Mouse (Mus musculus): Measurements from ENCODE around the gene Plxna3.
"Not testable (repeated sequence)": the region's sequence is repeated elsewhere in the genome, so short reads cannot be mapped to it uniquely, and the experiment has no call there.

Gene Plxna3

DNA sequence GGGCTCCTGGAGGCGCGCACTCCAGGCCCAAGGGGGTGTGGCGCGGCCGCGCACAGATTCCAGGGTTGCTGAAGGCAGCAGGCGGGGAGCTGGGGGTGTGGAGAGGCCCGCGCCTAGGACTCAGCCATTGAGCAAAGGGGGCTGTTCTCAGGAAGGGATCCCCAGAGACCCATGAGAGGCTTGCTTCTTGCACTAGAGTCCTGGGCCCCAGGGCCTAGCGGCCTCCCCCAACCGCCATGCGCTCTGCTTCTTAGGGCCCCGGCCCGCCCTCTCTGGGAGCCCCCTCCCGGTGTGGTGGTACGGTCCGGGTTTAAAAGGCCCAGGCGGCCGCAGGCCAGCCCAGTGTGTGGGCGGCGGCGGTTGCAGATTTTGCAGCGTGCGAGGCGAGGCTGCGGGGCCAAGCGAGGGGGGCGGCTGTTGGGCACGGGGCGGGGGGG lies at the start of gene Plxna3:
TSS of gene Plxna3 (plus strand) at position 342 of the 437 bp plus-strand sequence.
- peak; percentile 32 to 47 for DNase-seq (ENCODE audit: low spot score in 2 of 2)

DNA sequence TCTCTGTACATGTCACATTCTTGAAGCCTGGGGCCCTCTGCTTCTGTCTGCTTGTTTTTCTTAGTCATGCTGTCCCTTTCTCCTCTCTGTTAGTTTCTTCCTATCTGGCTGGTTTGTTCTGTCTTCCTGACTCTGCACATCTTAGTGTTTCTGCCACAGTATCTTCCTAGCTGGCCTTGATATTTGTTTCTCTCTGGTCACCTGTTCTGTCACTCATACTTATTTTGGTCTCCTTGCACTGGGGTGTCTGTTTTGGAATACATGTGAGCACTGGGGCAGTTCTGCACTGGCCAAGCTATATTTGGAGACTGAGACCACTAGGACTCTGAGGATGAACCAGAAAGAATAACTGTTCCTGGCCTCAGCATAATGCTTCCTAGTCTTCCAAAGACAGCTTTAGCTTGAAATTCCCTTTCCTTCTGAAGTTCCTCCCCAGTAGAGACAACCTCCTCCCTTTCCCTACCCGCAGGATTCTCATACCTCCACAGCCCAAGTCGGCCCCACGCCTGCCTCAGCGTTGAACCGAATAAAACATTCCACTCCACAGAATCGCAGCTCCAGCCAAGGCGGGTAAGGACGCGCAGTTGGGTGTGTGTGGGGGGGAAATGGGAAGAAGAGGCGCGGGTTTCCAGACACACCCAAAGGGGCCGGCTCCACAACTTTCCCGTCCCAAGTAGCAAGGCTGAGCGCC lies 47.7 kb upstream of the Plxna3 start:
- DNase-seq (ENCODE audit: low spot score in 2 of 2): no peak

DNA sequence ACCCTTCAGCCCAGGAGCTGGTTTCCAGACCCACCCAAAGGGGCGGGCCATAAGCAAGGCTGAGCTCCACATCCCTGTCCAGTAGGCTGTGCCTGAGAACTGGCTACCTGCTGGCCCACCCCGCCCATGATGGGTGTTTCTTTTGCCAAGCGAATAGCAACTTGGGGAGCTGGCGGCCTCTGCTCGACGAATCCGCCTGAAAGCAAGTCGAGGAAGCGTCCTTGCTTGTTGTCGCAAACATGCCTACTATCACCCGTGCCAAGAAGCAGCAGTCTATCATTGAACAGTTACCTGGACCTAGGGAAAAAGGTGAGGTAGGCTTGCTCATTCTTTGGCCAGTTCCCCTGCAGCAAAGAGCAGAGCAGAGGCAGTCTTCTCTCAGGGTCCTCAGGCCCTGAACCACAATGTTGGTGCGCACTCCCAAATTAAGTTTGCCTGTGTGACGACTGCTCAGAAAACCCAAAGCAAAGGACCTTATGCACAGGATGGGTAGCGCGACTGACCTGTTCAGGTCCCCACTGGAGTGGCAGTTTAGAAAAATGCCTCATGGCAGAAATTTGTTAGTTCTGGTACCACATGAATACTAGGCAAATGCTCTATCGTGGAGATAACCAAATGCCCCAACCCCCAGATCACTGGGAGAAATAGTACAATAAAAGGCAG lies 47.0 kb upstream of the Plxna3 start, which contains the start of the genes Taz and Dnase1l1:
TSS of gene Taz (plus strand) at position 181 of the 663 bp plus-strand sequence.
TSS of gene Dnase1l1 (minus strand) at position 606 of the 663 bp plus-strand sequence.
- DNase-seq (ENCODE audit: low spot score in 2 of 2): peak; percentile 25 to 58

DNA sequence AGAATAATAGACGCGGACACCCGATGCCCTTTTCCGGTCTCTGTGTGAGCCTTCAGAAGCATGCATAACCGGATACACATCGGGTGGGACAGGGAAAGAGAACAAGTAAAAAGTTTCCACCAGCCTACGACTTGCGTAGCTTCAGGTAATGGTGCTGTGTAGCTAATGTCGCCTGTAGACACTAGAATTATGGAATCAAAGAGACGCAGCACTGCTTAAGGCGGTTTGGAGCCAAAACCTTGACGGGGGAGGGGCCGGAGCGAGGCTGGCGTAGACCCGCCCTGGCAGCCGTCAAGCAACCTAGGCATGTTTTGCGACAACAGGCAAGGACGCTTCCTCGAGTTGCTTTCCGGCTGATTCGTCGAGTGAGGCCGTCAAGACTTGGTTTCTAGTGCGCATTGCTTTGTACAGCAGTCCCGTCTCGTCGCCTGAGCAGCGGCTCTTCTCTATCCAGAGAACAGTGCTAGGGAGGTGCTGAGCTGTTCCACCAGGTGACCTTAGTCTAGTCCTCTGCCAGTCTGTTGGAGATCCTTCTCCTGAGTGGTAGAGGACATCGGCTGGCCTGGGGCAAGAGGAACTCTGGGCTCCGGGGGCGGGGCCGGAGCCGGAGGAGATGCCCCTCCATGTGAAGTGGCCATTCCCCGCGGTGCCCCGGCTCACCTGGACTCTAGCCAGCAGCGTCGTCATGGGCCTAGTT lies 46.3 kb upstream of the Plxna3 start:
- peak; percentile 85 to 88 for DNase-seq (ENCODE audit: low spot score in 2 of 2)

DNA sequence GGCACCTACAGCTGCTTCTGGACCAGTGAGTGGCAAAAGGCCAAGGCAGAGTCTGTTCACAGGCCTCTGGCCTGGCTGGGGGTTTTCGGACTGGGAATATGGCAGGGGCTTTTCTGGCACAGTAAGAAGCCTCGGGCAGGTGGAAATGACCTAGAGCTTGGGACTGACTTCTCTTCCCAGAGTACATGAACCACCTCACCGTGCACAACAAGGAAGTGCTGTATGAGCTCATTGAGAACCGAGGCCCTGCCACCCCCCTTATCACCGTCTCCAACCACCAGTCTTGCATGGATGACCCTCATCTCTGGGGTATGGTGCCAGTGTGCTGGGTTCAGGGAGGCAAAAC lies 45.8 kb upstream of the Plxna3 start:
- no peak for DNase-seq (ENCODE audit: low spot score in 2 of 2)

DNA sequence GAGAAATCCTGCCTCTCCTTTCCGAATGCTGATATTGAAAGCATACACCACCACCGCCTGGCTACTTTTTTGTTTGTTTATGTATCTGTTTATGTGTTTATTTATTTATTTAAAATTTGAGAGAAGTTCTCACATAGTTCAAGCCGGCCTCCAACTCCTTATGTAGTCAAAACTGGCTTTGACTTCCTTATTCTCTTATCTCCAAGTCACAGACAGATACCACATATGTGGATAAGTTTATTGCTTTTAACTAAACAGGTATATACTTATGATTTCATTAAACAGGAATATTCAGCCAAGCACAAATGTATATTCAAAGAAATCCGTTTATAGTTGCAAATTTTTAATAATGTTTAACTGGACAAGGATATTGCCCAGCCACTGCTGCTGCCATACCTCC lies 35.4 kb upstream of the Plxna3 start:
- no peak for DNase-seq (ENCODE audit: low spot score in 2 of 2)

DNA sequence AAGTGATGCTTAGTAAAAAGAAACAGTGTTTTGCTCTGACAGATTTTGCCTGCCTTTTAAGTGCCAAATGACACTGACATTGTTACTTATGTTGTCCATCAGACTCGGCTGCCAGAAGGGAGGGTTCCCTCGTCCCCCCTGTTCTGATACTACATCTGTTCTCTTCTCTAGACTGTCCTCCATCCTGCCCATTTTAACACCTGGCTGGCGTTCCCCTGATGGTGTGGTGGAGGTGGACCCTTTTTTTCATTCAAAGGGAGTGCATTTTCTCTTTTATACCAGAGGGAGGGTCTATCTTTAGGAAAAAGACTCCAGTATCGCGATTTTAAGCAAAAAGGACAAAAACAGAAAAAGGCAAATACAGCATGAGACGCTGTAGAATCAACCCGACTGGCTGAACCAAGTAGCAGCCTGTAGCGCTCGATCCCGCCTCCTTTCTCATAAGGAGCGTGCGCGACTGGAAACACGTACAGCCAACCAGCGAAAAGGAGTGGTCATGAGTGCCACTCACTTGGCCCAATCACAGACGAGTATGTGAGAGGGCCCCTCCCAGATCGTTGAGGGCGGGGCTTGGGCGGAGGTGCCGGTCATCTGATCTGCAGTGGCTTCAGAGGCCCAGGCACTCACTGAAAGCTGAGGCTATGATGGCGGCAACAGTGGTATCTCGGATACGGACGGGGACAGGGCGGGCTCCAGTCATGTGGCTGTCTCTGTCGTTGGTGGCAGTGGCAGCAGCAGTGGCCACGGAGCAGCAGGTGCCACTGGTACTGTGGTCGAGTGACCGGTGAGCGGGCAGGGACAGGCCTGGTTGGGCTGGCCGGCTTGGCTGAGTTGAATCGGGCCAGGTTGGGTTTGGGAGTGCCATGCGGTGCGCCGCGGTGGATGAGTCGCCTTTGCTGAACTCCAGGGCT lies 32.1 kb upstream of the Plxna3 start, which contains the start of gene Atp6ap1:
TSS of gene Atp6ap1 (plus strand) at position 560 of the 911 bp plus-strand sequence.
- peak; percentile 91 to 94 for DNase-seq (ENCODE audit: low spot score in 2 of 2)

DNA sequence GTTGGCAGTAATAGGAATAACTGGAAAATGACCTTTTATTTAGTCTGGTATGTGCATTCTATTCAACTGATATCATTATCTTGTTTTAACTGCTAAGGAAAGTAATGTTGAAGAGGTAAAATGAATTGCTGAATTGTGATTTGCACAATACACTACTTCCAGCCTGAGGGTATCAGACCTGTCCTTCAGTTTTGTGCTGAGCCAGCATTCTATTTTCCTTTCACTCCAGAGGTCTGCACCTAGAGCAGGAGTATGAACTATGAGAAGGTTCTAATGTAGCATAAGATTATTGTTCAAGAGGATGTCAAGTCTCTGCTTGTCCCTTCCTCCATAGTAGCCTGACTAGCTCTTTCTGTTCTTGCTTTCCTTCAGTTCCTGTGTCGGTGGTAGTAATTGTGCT lies 30.5 kb upstream of the Plxna3 start:
- DNase-seq (ENCODE audit: low spot score in 2 of 2): no peak

DNA sequence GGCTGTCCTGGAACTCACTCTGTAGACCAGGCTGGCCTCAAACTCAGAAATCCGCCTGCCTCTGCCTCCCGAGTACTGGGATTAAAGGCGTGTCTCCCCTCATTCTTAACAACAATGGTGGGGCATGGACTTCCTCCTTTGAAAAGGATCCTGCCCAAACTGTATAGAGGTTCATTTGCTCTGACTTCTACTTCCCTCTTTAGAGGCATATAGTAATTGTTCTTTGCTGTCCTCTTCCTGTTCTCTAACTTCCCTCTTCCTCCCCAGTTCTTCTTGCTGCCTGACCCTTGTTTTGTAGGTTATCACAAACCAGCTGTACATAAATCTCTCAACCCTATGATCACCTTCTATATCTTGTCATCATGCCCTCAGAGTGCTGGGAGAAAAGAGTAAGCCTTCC lies 29.1 kb upstream of the Plxna3 start:
- no peak for DNase-seq (ENCODE audit: low spot score in 2 of 2)

DNA sequence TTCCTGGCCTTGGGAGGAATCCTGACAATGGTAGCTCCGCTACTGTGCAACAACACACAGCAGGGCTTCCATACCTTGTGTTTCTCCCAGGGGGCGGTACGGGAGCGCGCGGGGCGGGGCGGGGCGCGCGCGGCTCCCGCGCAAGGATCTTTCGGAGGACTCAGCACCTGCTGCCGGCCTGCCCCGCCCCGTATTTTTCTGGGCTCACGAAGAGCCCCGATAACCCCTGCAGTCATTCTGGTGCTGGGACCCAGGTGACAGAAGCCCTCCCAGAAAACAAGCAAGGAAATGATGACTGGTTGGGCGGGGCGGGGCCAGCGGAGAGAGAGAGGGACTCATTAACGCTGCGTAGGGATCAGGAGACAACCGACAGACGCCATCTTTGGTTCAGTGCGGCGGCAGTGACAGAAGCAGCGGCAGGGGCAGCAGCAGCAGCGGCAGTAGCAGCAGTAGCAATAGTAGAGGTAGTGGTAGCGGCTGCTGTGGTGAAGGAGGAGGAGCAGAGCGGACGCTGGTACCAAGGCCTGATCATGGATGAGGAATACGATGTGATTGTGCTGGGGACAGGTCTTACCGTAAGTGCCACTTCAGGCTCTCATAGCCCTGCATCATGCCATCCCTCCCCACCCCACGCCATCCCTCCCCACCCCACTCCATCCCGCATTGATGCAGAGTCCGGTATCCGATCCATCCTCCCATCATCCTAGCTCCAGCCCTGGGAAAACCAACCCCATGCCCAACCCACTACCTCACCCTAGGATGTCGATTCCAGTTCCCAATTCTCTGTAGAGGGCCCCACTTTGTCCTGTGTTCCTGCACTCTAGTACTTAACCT lies 23.8 kb upstream of the Plxna3 start, which contains the start of gene Gdi1:
TSS of gene Gdi1 (plus strand) at position 132 of the 834 bp plus-strand sequence.
- peak; percentile 65 to 71 for DNase-seq (ENCODE audit: low spot score in 2 of 2)

DNA sequence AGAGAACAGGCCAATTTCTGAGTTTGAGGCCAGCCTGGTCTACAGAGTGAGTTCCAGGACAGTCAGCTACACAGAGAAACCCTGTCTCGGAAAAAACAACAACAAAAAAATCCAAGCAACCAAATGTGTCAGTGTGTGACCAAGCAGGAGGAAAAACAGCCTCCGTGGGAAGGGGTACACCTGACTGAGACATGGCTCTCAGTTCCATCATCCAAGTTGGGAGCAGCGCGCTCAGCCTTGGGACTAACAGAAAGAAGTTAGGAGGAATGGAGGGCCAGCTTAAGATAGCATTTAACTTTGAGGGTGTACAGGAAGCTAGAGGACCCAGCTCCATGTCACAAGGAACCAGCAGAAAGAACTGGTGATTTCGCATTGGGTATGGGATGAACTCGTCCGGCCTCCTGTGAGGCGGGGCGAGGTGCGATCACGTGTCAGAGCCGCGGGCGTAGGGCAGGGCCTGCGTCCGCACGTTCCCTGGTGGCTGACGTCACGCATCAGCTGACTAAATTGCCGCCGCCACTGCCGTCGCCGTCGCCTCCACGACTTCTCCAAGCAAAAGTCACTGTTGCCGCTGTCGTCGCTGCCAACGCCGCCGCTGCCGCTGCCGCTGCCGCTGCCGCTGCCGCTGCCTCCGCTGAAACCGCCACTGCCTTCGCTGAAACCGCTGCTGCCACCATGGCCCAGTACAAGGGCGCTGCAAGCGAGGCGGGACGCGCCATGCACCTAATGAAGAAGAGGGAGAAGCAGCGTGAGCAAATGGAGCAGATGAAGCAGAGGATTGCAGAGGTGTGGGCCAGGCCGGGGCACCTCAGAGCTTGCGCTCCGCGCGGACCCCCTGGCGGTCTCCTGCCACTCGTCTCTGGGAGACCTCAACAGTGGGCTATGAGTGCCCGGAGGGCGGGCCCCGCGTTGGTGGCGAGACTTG lies 16.1 kb upstream of the Plxna3 start, which contains the start of gene Fam50a:
TSS of gene Fam50a (plus strand) at position 494 of the 925 bp plus-strand sequence.
- peak; percentile 87 to 90 for DNase-seq (ENCODE audit: low spot score in 2 of 2)

DNA sequence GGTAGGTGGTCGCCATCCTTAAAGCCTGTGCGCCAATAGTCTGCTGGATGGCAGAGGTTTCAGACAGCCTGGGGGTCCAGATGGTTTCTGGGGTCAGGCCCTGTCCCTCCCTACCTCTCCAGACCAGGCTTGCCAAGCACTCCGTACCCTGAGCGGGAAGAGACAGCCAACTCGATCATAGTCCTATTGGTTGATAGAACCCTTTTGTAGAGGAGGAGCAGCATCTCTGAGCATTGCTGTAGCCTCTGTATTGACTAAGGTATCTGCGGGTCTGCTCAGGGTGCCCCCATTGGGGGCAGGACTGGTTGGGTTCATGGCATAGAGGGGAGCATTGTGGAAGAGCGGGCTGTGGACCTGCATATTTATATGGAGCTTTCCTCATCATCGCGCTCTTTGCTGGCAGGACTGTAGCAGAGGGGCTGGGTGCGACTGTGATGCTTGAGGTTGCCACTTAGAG lies 377 bp downstream of the Plxna3 start:
- DNase-seq (ENCODE audit: low spot score in 2 of 2): peak in 1 of 2 experiments; percentile 5

DNA sequence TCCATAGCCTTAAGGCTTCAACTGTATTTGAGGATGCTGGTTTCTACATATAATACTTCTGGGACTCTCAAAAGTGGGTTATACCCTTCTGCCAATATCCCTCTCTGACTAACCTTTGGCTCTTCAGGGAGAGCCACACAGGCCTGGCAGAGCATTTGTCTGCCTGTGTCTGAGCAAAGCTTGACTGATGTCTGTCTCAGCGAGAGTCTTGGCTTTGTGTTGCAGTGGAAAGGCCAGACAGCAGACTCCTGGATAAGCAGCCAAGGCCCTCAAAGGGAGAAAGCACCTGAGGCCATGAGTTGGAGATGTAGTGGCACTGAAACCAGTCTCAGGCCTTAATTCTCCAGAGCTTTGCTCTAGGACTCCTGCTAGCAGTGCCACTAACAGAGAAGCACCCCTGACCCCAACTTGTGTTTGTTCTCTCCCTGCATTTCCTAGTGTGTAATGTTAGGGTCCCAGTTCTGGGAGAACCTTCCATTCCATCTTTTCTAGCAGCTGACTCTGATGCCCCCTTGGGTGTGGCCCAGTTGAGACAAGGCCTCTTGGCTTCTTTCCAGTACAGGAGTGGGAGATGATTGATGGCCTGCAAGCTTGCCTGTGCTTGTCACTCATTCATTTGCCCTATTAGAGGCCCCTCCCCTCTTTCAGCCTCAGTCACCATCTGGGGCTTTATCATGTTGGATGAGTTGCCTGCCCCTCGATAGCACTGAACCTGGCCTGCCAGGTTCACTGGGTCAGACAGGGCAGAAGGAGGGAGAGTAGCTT lies 1.5 kb downstream of the Plxna3 start:
- DNase-seq (ENCODE audit: low spot score in 2 of 2): no peak

DNA sequence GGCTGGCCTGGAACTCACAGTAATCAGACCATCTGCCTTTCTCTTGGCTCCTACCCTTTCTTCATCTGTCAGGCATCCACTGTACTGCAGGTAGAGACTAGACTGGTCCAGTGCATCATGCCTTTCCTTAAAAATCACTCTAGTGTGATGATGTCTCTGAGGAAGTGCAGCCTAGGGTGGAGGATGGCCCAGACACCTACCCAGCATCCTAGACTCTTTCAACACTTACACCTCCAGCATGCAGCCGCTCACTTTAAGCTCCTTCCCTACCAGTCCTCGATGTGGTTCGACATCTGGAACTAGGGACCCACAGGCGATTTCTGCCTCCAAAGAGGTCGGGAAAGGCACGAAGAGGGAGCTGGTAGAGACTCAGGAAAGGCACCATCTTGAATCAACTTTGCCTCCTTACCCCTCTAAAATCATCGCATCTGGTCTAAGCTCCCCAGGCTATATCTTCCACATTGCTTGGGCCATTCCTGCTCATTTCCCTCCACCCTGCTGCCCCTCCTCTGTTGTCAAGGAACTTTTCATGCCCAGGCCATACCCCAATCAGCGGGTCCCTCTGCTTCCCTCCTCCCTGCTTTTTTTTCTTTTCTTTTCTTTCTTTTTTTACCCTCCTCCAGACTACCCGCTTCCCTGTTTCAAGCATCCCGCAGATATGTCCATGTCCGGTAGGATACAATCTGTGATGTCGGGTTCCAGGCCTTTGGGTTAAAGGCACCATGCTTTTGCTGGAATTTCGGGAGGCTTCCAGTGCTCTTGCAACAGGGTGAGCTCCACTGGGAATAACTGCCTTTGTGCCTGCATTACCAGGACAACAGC lies 24.0 kb downstream of the Plxna3 start:
- DNase-seq (ENCODE audit: low spot score in 2 of 2): peak in 1 of 2 experiments; percentile 4

DNA sequence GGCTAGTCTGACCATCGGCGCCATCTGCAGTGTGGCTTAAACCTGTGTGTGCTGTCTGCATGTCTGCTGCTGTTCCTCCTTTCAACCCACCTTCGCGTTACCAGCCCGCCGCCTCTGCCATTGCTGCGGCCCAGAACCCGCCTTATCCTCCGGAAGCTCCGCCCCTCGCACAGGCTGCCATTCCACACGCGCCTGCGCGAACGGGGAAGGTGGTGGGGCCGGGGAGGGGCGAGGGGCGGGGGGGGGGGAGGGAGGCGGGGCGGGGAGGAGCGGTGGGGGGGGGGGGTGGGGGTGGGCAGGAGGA lies 24.6 kb downstream of the Plxna3 start, which contains the start of gene Lage3:
TSS of gene Lage3 (minus strand) at position 152 of the 304 bp plus-strand sequence.
- DNase-seq (ENCODE audit: low spot score in 2 of 2): peak; percentile 77 to 80

DNA sequence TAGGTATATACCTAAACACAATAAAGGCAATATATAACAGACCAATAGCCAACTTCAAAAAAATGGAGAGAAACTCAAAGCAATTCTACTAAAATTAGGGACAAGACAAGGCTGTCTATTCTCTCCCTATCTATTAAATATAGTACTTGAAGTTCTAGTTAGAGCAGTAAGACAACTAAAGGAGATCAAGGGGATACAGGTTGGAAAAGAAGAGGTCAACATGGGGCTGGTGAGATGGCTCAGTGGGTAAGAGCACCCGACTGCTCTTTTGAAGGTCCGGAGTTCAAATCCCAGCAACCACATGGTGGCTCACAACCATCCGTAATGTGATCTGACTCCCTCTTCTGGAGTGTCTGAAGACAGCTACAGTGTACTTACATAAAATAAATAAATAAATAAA lies 28.2 kb downstream of the Plxna3 start:
- DNase-seq (ENCODE audit: low spot score in 2 of 2): not testable (repeated sequence)

DNA sequence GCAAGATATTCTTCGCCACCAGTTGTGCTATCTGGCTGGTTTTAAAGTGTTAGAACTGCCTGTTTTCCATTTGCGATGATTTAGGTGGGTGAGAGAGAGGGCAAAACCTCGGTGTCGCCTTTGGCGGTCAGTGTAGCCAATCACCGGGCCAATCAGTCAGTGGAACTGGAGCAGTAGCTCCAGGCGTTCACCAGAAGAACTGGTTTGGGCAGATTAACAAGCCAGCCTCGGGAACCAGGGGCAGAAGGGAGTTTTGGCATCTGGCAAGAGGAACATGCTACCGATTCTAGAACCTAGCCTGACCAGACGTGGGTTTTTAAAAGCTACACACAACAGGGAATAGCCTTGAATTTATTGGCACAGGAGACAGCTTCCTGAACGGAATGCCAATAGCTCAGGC lies 30.3 kb downstream of the Plxna3 start:
- no peak for DNase-seq (ENCODE audit: low spot score in 2 of 2)

DNA sequence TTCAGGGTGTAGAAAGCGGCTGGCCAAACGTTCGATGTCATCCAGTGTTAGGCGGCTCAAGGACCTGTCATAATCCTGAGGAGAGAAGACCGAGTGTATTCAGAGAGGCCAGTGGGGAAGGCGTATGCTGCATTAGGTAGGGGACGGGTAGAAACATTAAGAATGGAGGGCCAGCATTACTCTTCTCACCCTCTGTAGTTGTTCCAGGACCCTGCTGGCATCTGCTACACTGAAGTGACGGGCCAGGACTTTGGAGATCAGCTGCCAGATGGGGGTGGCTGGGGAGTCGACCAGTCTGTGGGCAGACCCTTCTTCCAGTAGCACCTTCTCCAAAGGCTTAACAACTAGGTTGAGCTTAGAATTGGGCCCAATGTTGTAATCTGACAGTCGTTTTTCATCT lies 38.6 kb downstream of the Plxna3 start:
- DNase-seq (ENCODE audit: low spot score in 2 of 2): no peak

Measured in right cerebral cortex, adult 2 months (tissue).